Mouse (Mus musculus): ENCODE results near the gene Hist1h3b. TPM values are rescaled to one million over a fixed set of nuclear protein-coding genes. Genes with fewer than 3 reads are reported as not detected.

Hist1h3b gene
- polyA plus RNA-seq (2015; fragmentation: Illumina TruSeq; extraction: RNeasy Lipid Tissue Mini Kit (QIAGEN cat#74804); ENCODE audit: insufficient read depth, low replicate concordance): not detected

DNA sequence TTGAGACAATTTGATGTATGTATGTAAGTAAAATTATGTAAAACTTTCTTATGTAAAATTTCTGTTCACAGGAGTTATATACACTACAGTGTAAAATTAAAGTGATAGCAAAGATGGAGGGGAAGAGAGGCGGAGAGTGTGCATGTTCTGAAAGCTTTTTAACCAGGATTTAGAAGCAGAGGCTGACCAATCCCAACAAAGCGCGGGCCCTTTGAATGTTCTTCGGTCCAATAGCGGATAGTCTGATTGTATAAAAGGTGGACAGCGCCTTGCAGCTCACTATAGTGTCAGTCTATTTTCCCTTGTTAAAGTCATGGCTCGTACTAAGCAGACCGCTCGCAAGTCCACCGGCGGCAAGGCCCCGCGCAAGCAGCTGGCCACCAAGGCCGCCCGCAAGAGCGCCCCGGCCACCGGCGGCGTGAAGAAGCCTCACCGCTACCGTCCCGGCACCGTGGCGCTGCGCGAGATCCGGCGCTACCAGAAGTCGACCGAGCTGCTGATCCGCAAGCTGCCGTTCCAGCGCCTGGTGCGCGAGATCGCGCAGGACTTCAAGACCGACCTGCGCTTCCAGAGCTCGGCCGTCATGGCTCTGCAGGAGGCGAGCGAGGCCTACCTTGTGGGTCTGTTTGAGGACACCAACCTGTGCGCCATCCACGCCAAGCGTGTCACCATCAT is at the start of gene Hist1h3b:
Hist1h3b (plus strand) TSS at position 201 of the 675 bp plus-strand sequence.

GRCm38 (mm10) chr13:23710374-23711089 is 41.5 kb upstream of the Hist1h3b start, which contains the start of gene Hfe:
Gene Hfe, minus strand, starts transcription at chr13:23710854.

DNA sequence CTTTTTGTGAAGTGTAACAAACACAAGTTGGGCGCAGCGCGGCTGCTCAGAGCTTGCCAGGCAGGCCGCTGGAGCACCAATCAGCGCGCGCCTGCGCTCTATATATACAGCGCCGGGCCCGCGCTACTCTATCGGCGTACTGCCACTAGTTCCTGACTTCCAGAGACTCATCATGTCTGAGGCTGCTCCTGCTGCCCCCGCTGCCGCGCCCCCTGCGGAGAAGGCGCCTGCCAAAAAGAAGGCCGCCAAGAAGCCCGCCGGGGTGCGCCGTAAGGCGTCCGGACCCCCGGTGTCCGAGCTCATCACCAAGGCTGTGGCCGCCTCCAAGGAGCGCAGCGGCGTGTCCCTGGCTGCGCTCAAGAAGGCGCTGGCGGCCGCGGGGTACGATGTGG is 13.4 kb upstream of the Hist1h3b start, which contains the start of gene Hist1h1c:
Hist1h1c (plus strand) TSS at position 132 of the 392 bp plus-strand sequence.

GRCm38 (mm10) chr13:23745381-23746161 is 6.5 kb upstream of the Hist1h3b start, which contains the start of gene Hist1h3c:
Gene Hist1h3c, minus strand, starts transcription at chr13:23745602.

DNA sequence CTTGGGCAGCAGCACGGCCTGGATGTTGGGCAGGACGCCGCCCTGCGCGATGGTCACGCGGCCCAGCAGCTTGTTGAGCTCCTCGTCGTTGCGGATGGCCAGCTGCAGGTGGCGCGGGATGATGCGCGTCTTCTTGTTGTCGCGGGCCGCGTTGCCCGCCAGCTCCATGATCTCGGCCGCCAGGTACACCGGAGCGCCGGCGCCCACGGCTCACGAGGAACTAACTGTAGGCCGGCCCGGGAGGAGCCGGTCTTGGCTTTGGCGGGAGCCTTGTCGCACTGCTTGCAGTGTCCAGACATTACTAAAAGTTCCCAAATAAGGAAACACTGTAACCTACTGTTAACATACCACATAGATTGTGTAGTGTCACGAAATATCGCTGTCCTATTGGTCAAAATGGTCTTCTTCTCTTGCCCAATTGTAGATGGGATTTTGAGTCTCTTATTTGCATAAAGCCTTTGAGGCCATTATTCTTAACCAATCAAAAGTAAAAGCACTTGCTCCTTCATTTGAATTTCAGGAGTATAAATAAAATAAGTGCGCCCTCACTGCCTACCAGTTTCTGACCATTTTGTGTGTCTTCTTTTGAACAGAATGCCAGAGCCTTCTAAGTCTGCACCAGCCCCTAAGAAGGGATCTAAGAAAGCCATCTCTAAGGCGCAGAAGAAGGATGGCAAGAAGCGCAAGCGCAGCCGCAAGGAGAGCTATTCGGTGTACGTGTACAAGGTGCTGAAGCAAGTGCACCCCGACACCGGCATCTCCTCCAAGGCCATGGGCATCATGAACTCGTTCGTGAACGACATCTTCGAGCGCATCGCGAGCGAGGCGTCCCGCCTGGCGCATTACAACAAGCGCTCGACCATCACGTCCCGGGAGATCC is 5.6 kb upstream of the Hist1h3b start, which contains the start of gene Hist1h2bb:
Hist1h2bb (plus strand) TSS at position 534 of the 880 bp plus-strand sequence.

DNA sequence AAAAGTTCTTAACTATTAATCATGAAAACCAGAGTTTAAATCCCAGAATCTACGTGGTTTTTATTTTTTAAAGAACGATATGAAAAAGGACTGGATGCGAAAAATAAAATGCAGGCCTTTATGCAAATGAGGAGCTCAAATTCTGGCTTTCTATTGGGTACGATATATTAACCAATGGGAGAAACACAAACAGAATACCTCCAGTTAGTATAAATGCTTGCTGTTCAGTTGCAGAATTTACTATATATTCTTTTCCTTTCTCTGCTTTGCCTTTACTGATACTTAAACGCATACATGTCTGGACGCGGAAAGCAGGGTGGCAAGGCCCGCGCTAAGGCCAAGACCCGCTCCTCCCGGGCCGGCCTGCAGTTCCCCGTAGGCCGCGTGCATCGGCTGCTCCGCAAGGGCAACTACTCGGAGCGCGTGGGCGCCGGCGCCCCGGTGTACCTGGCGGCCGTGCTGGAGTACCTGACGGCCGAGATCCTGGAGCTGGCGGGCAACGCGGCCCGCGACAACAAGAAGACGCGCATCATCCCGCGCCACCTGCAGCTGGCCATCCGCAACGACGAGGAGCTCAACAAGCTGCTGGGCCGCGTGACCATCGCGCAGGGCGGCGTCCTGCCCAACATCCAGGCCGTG is 1.1 kb upstream of the Hist1h3b start, which contains the start of gene Hist1h2ab:
Hist1h2ab (plus strand) TSS at position 288 of the 639 bp plus-strand sequence.

DNA sequence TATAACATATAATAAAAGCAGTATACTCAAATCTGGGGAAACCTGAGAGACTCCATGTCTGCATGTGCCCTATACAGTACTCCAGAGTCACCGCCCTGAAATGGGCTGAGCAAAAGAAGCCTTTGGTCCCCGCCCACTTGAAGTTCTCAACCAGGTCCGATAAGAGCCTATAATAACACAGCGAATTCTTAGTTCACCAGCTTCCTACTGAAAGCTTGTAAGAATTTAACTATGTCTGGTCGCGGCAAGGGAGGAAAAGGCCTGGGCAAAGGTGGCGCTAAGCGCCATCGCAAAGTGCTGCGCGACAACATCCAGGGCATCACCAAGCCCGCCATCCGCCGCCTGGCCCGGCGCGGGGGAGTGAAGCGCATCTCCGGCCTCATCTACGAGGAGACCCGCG is 4.7 kb downstream of the Hist1h3b start, which contains the start of gene Hist1h4b:
Hist1h4b (plus strand) TSS at position 224 of the 400 bp plus-strand sequence.

DNA sequence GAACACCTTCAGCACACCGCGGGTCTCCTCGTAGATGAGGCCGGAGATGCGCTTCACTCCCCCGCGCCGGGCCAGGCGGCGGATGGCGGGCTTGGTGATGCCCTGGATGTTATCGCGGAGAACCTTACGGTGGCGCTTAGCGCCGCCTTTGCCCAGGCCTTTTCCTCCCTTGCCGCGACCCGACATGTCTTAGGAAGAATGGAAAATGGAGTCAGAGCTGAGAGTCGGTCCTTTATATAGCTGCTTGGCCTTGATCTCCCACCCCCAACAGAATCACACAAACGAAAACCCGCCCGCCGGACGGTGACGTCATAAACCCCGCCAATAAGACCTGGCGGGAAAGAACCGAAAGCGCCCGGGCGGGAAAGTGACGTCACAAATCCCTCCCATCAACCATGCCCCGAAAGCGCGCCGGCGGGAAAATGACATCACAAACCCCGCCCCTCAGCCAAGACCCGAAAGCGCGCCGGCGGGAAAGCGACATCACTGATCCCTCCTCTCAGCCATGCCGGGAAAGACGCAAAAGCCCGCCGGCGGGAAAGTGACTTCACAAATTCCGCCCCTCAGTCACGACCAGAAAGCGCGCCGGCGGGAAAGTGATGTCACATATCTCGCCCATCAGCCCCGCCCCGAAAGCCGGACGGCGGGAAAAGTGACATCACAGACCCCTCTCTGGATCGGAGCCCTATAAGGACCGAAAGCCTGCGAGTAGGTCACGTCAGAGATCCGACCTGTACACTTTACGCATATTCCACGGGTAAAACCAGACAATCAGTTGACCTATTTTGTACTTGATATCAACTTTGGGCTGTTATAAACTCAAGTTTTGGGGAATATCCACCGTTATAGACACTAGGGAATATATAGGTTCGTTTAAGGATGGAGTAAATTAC is 9.2 kb downstream of the Hist1h3b start, which contains the start of gene Hist1h4a:
Hist1h4a (minus strand) TSS at position 259 of the 893 bp plus-strand sequence.

GRCm38 (mm10) chr13:23761871-23762821 is 10.1 kb downstream of the Hist1h3b start, which contains the start of gene Hist1h3a:
Gene Hist1h3a, minus strand, starts transcription at chr13:23762386.

GRCm38 (mm10) chr13:23763586-23764323 is 11.7 kb downstream of the Hist1h3b start, which contains the start of gene Hist1h1a:
Gene Hist1h1a, plus strand, starts transcription at chr13:23763666.

DNA sequence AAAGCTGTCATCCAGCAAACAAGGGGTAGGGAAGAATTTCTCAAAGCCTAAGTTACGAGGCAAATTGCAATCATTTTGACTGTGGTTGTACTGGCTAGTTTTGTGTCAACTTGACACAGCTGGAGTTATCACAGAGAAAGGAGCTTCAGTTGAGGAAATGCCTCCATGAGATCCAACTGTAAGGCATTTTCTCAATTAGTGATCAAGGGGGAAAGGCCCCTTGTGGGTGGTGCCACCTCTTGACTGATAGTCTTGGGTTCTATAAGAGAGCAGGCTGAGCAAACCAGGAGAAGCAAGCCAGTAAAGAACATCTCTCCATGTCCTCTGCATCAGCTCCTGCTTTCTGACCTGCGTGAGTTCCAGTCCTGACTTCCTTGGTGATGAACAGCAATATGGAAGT is 17.5 kb downstream of the Hist1h3b start, which contains the start of gene Trim38:
Trim38 (plus strand) TSS at position 301 of the 400 bp plus-strand sequence.

Other genes with a start within 250 kb of the Hist1h3b start
- gene Hist1h4h, start 221.2 kb upstream of the Hist1h3b start, polyA plus RNA-seq (2015; fragmentation: Illumina TruSeq; extraction: RNeasy Lipid Tissue Mini Kit (QIAGEN cat#74804); ENCODE audit: insufficient read depth, low replicate concordance): not detected
- gene Hist1h2af, start 218.4 kb upstream of the Hist1h3b start, polyA plus RNA-seq (2015; fragmentation: Illumina TruSeq; extraction: RNeasy Lipid Tissue Mini Kit (QIAGEN cat#74804); ENCODE audit: insufficient read depth, low replicate concordance): not detected
- gene Hist1h3g, start 216.8 kb upstream of the Hist1h3b start, polyA plus RNA-seq (2015; fragmentation: Illumina TruSeq; extraction: RNeasy Lipid Tissue Mini Kit (QIAGEN cat#74804); ENCODE audit: insufficient read depth, low replicate concordance): not detected
- gene Hist1h2bh, start 208.9 kb upstream of the Hist1h3b start, polyA plus RNA-seq (2015; fragmentation: Illumina TruSeq; extraction: RNeasy Lipid Tissue Mini Kit (QIAGEN cat#74804); ENCODE audit: insufficient read depth, low replicate concordance): 0.36 TPM
- gene Hist1h3f, start 208.2 kb upstream of the Hist1h3b start, polyA plus RNA-seq (2015; fragmentation: Illumina TruSeq; extraction: RNeasy Lipid Tissue Mini Kit (QIAGEN cat#74804); ENCODE audit: insufficient read depth, low replicate concordance): not detected
- gene Hist1h4f, start 200.6 kb upstream of the Hist1h3b start, polyA plus RNA-seq (2015; fragmentation: Illumina TruSeq; extraction: RNeasy Lipid Tissue Mini Kit (QIAGEN cat#74804); ENCODE audit: insufficient read depth, low replicate concordance): not detected
- 0.11 TPM for gene Hist1h1d, start 199.0 kb upstream of the Hist1h3b start, polyA plus RNA-seq (2015; fragmentation: Illumina TruSeq; extraction: RNeasy Lipid Tissue Mini Kit (QIAGEN cat#74804); ENCODE audit: insufficient read depth, low replicate concordance)
- not detected for gene Hist1h3e, start 189.9 kb upstream of the Hist1h3b start, polyA plus RNA-seq (2015; fragmentation: Illumina TruSeq; extraction: RNeasy Lipid Tissue Mini Kit (QIAGEN cat#74804); ENCODE audit: insufficient read depth, low replicate concordance)
- 0.52 TPM for gene Hist1h2ae, start 181.0 kb upstream of the Hist1h3b start, polyA plus RNA-seq (2015; fragmentation: Illumina TruSeq; extraction: RNeasy Lipid Tissue Mini Kit (QIAGEN cat#74804); ENCODE audit: insufficient read depth, low replicate concordance)
- gene Hist1h2bg, start 180.9 kb upstream of the Hist1h3b start, polyA plus RNA-seq (2015; fragmentation: Illumina TruSeq; extraction: RNeasy Lipid Tissue Mini Kit (QIAGEN cat#74804); ENCODE audit: insufficient read depth, low replicate concordance): 1.1 TPM
- not detected for gene Hist1h2bf, start 178.1 kb upstream of the Hist1h3b start, polyA plus RNA-seq (2015; fragmentation: Illumina TruSeq; extraction: RNeasy Lipid Tissue Mini Kit (QIAGEN cat#74804); ENCODE audit: insufficient read depth, low replicate concordance)
- gene Hist1h2ad, start 177.9 kb upstream of the Hist1h3b start, polyA plus RNA-seq (2015; fragmentation: Illumina TruSeq; extraction: RNeasy Lipid Tissue Mini Kit (QIAGEN cat#74804); ENCODE audit: insufficient read depth, low replicate concordance): not detected
- gene Hist1h3d, start 176.5 kb upstream of the Hist1h3b start, polyA plus RNA-seq (2015; fragmentation: Illumina TruSeq; extraction: RNeasy Lipid Tissue Mini Kit (QIAGEN cat#74804); ENCODE audit: insufficient read depth, low replicate concordance): 0.39 TPM
- not detected for gene Hist1h4d, start 170.7 kb upstream of the Hist1h3b start, polyA plus RNA-seq (2015; fragmentation: Illumina TruSeq; extraction: RNeasy Lipid Tissue Mini Kit (QIAGEN cat#74804); ENCODE audit: insufficient read depth, low replicate concordance)
- gene Hist1h2be, start 131.1 kb upstream of the Hist1h3b start, polyA plus RNA-seq (2015; fragmentation: Illumina TruSeq; extraction: RNeasy Lipid Tissue Mini Kit (QIAGEN cat#74804); ENCODE audit: insufficient read depth, low replicate concordance): 3.3 TPM
- gene Hist1h1e, start 129.7 kb upstream of the Hist1h3b start, polyA plus RNA-seq (2015; fragmentation: Illumina TruSeq; extraction: RNeasy Lipid Tissue Mini Kit (QIAGEN cat#74804); ENCODE audit: insufficient read depth, low replicate concordance): 0.40 TPM
- gene Hist1h2ac, start 68.3 kb upstream of the Hist1h3b start, polyA plus RNA-seq (2015; fragmentation: Illumina TruSeq; extraction: RNeasy Lipid Tissue Mini Kit (QIAGEN cat#74804); ENCODE audit: insufficient read depth, low replicate concordance): 0.75 TPM
- gene Hist1h2bc, start 68.1 kb upstream of the Hist1h3b start, polyA plus RNA-seq (2015; fragmentation: Illumina TruSeq; extraction: RNeasy Lipid Tissue Mini Kit (QIAGEN cat#74804); ENCODE audit: insufficient read depth, low replicate concordance): 19.4 TPM
- not detected for gene Hist1h1t, start 56.5 kb upstream of the Hist1h3b start, polyA plus RNA-seq (2015; fragmentation: Illumina TruSeq; extraction: RNeasy Lipid Tissue Mini Kit (QIAGEN cat#74804); ENCODE audit: insufficient read depth, low replicate concordance)
- gene Hist1h4c, start 53.8 kb upstream of the Hist1h3b start, polyA plus RNA-seq (2015; fragmentation: Illumina TruSeq; extraction: RNeasy Lipid Tissue Mini Kit (QIAGEN cat#74804); ENCODE audit: insufficient read depth, low replicate concordance): not detected
- 28.5 TPM for gene Hfe, start 41.4 kb upstream of the Hist1h3b start, polyA plus RNA-seq (2015; fragmentation: Illumina TruSeq; extraction: RNeasy Lipid Tissue Mini Kit (QIAGEN cat#74804); ENCODE audit: insufficient read depth, low replicate concordance)
- 26.6 TPM for gene Hist1h1c, start 13.5 kb upstream of the Hist1h3b start, polyA plus RNA-seq (2015; fragmentation: Illumina TruSeq; extraction: RNeasy Lipid Tissue Mini Kit (QIAGEN cat#74804); ENCODE audit: insufficient read depth, low replicate concordance)
- not detected for gene Hist1h3c, start 6.7 kb upstream of the Hist1h3b start, polyA plus RNA-seq (2015; fragmentation: Illumina TruSeq; extraction: RNeasy Lipid Tissue Mini Kit (QIAGEN cat#74804); ENCODE audit: insufficient read depth, low replicate concordance)
- gene Hist1h2bb, start 5.5 kb upstream of the Hist1h3b start, polyA plus RNA-seq (2015; fragmentation: Illumina TruSeq; extraction: RNeasy Lipid Tissue Mini Kit (QIAGEN cat#74804); ENCODE audit: insufficient read depth, low replicate concordance): not detected
- gene Hist1h2ab, start 1.1 kb upstream of the Hist1h3b start, polyA plus RNA-seq (2015; fragmentation: Illumina TruSeq; extraction: RNeasy Lipid Tissue Mini Kit (QIAGEN cat#74804); ENCODE audit: insufficient read depth, low replicate concordance): not detected
- gene Hist1h4b, start 4.7 kb downstream of the Hist1h3b start, polyA plus RNA-seq (2015; fragmentation: Illumina TruSeq; extraction: RNeasy Lipid Tissue Mini Kit (QIAGEN cat#74804); ENCODE audit: insufficient read depth, low replicate concordance): not detected
- not detected for gene Hist1h4a, start 9.0 kb downstream of the Hist1h3b start, polyA plus RNA-seq (2015; fragmentation: Illumina TruSeq; extraction: RNeasy Lipid Tissue Mini Kit (QIAGEN cat#74804); ENCODE audit: insufficient read depth, low replicate concordance)
- gene Hist1h3a, start 10.1 kb downstream of the Hist1h3b start, polyA plus RNA-seq (2015; fragmentation: Illumina TruSeq; extraction: RNeasy Lipid Tissue Mini Kit (QIAGEN cat#74804); ENCODE audit: insufficient read depth, low replicate concordance): not detected
- gene Hist1h1a, start 11.4 kb downstream of the Hist1h3b start, polyA plus RNA-seq (2015; fragmentation: Illumina TruSeq; extraction: RNeasy Lipid Tissue Mini Kit (QIAGEN cat#74804); ENCODE audit: insufficient read depth, low replicate concordance): not detected
- not detected for gene Trim38, start 17.6 kb downstream of the Hist1h3b start, polyA plus RNA-seq (2015; fragmentation: Illumina TruSeq; extraction: RNeasy Lipid Tissue Mini Kit (QIAGEN cat#74804); ENCODE audit: insufficient read depth, low replicate concordance)
- gene Slc17a2, start 54.7 kb downstream of the Hist1h3b start, polyA plus RNA-seq (2015; fragmentation: Illumina TruSeq; extraction: RNeasy Lipid Tissue Mini Kit (QIAGEN cat#74804); ENCODE audit: insufficient read depth, low replicate concordance): not detected
- gene Slc17a3, start 87.2 kb downstream of the Hist1h3b start, polyA plus RNA-seq (2015; fragmentation: Illumina TruSeq; extraction: RNeasy Lipid Tissue Mini Kit (QIAGEN cat#74804); ENCODE audit: insufficient read depth, low replicate concordance): not detected
- not detected for gene Slc17a1, start 115.5 kb downstream of the Hist1h3b start, polyA plus RNA-seq (2015; fragmentation: Illumina TruSeq; extraction: RNeasy Lipid Tissue Mini Kit (QIAGEN cat#74804); ENCODE audit: insufficient read depth, low replicate concordance)
- not detected for gene Slc17a4, start 162.7 kb downstream of the Hist1h3b start, polyA plus RNA-seq (2015; fragmentation: Illumina TruSeq; extraction: RNeasy Lipid Tissue Mini Kit (QIAGEN cat#74804); ENCODE audit: insufficient read depth, low replicate concordance)
- gene Hist1h2ba, start 181.9 kb downstream of the Hist1h3b start, polyA plus RNA-seq (2015; fragmentation: Illumina TruSeq; extraction: RNeasy Lipid Tissue Mini Kit (QIAGEN cat#74804); ENCODE audit: insufficient read depth, low replicate concordance): not detected
- gene Hist1h2aa, start 182.2 kb downstream of the Hist1h3b start, polyA plus RNA-seq (2015; fragmentation: Illumina TruSeq; extraction: RNeasy Lipid Tissue Mini Kit (QIAGEN cat#74804); ENCODE audit: insufficient read depth, low replicate concordance): not detected
- not detected for gene Scgn, start 238.9 kb downstream of the Hist1h3b start, polyA plus RNA-seq (2015; fragmentation: Illumina TruSeq; extraction: RNeasy Lipid Tissue Mini Kit (QIAGEN cat#74804); ENCODE audit: insufficient read depth, low replicate concordance)

Measured in spleen, adult 10 weeks (tissue).